In the genomic region with DNA sequence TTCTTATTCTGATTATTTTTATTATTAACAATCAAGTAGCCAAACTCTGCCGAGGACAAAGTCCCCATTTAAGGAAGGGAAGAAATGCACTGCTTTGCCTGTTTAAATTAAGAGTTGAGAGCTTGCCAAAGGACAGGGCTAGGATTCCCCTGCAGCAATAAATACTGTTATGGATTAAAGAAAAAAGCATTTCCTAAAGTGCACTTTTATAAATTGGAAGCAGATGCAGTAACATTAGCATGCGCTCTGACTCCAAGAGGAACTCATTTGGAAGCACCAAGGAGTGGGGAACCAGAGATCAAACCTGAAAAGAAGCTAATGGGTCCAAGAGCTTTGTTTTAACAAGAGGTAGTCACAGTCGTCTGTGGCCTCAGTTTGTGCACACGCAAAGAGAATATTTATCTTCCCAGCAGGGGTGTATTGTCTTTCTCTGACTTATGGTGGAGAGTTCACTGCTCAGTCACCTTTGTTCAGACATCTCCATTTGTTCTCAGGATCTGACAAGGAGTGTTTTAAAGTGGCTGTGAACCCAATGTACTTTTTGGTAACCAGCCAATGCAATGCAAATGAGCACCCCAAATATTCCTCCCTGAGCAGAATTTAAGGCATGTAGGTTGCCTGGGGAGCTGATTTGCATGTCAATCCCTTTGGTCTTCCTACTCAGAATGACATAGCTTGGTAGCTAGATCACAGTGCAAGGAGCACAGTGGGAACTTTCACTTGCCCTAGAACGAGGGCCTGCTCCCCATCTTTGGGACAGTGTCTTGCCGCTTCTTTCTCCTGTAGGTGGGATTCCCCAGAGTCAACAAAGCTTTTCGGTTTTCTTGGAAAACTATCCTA, we compare ENCODE assay signal across 13 mouse cellular contexts.
DNase-seq lines count a peak whose midpoint lies in the region; ATAC-seq and TF ChIP-seq lines count a peak whose summit lies in the region.
"Had no signal": no experiment of that assay in that cellular context is flagged by ENCODE, and none has a peak within 500 bp of the region (broad histone marks: within the 10 kb centered on the region; RNA-seq: fewer than 3 reads in every experiment).

No protein-coding gene starts in this region.

- ATAC-seq in kidney, embryonic 15.5 days (replicated peaks; ENCODE audit: low FRiP score) = 0 out of 2 replicates have a peak, but pooled peaks have one; percentile 22
- ATAC-seq in hindbrain, embryonic 11.5 days (ENCODE audit: low FRiP score) = peak; percentile 86
- peak; percentile 90 for ATAC-seq in neural tube, embryonic 11.5 days (ENCODE audit: insufficient read depth, low FRiP score, low TSS enrichment)
- no peak for ATAC-seq in granulocyte monocyte progenitor cell, adult 5-6 weeks (replicated peaks; ENCODE audit: poor library complexity, severe bottlenecking)
- ATAC-seq: intestine, postnatal 0 days had no signal

- peaks cover 3% of the 10 kb centered on the region for H3K4me1 ChIP-seq in kidney, embryonic 15.5 days
- 0 out of 2 replicates have a peak, but pooled peaks cover 2% of the 10 kb centered on the region for H3K4me1 ChIP-seq in hindbrain, embryonic 11.5 days (replicated peaks; ENCODE audit: control insufficient read depth, insufficient read depth, low read length)
- H3K4me1 ChIP-seq in neural tube, embryonic 11.5 days (ENCODE audit: control insufficient read depth, insufficient read depth, low read length) = peaks cover 5% of the 10 kb centered on the region
- H3K4me1 ChIP-seq: heart, embryonic 12.5 days; megakaryocyte, embryonic 14.5 days; stomach, embryonic 15.5 days had no signal

- intact Hi-C loops in heart, postnatal 10 days (cut with DNase I) = no loop called here

- no peak for TF ChIP-seq CTCF in brain, embryonic 14.5 days (IDR thresholded peaks at IDR 0.05; ENCODE audit: borderline replicate concordance, extremely low read depth, insufficient read depth, insufficient read length)

- WGBS in kidney, embryonic 15.5 days = 24% methylated on average over 7 of the region's 7 CpGs
- WGBS in hindbrain, embryonic 11.5 days = 14% methylated on average over 7 of the region's 7 CpGs
- WGBS in neural tube, embryonic 11.5 days = 11% methylated on average over 7 of the region's 7 CpGs

- no peak overlapping the region for H3K9ac ChIP-seq in kidney, embryonic 15.5 days
- no peak overlapping the region for H3K9ac ChIP-seq in hindbrain, embryonic 11.5 days (ENCODE audit: low read depth, low read length)
- H3K9ac ChIP-seq in neural tube, embryonic 11.5 days (ENCODE audit: low read length) = no peak overlapping the region
- H3K9ac ChIP-seq: heart, embryonic 12.5 days; stomach, embryonic 15.5 days had no signal

- no peak overlapping the region for H3K4me2 ChIP-seq in kidney, embryonic 15.5 days
- H3K4me2 ChIP-seq in hindbrain, embryonic 11.5 days (replicated peaks; ENCODE audit: low read depth, low read length) = no peak overlapping the region
- no peak overlapping the region for H3K4me2 ChIP-seq in neural tube, embryonic 11.5 days (ENCODE audit: low read depth)
- H3K4me2 ChIP-seq: heart, embryonic 12.5 days; stomach, embryonic 15.5 days had no signal

- DNase-seq in kidney, postnatal 36 days = no peak
- peak; percentile 67 for DNase-seq in brain, embryonic 14.5 days (ENCODE audit: low read depth)
- DNase-seq in hindbrain, embryonic 11.5 days (ENCODE audit: low spot score) = peak; percentile 32
- DNase-seq in neural tube, embryonic 11.5 days (ENCODE audit: low spot score) = peak; percentile 61
- DNase-seq in heart, postnatal 10 days = no peak
- no peak for DNase-seq in adrenal gland, adult 2 months
- DNase-seq: layer of hippocampus, postnatal 36 days had no signal

- H3K9me3 ChIP-seq in kidney, embryonic 15.5 days (replicated peaks) = no peaks in the 10 kb centered on the region
- no peaks in the 10 kb centered on the region for H3K9me3 ChIP-seq in hindbrain, embryonic 11.5 days (ENCODE audit: control insufficient read depth, low read length)
- H3K9me3 ChIP-seq in neural tube, embryonic 11.5 days (ENCODE audit: control insufficient read depth, low read length) = no peaks in the 10 kb centered on the region; the same call in 1 of the 2 replicates
- H3K9me3 ChIP-seq: stomach, embryonic 15.5 days had no signal

- no peak overlapping the region for H3K4me3 ChIP-seq in kidney, embryonic 15.5 days (replicated peaks)
- H3K4me3 ChIP-seq in hindbrain, embryonic 11.5 days (ENCODE audit: low read depth, low read length) = no peak overlapping the region
- H3K4me3 ChIP-seq in neural tube, embryonic 11.5 days (ENCODE audit: low read depth, low read length) = no peak overlapping the region
- H3K4me3 ChIP-seq: heart, embryonic 12.5 days; megakaryocyte, embryonic 14.5 days; stomach, embryonic 15.5 days had no signal

- TF ChIP-seq POLR2A in brain, embryonic 14.5 days (IDR thresholded peaks at IDR 0.05; ENCODE audit: borderline replicate concordance, extremely low read depth, insufficient read depth, insufficient read length, poor library complexity, severe bottlenecking) = no peak

- H3K27me3 ChIP-seq in kidney, embryonic 15.5 days = no peaks in the 10 kb centered on the region
- no peaks in the 10 kb centered on the region for H3K27me3 ChIP-seq in hindbrain, embryonic 11.5 days (ENCODE audit: control insufficient read depth, insufficient read depth, low read length)
- H3K27me3 ChIP-seq in neural tube, embryonic 11.5 days (ENCODE audit: control insufficient read depth, insufficient read depth, low read length) = no peaks in the 10 kb centered on the region
- H3K27me3 ChIP-seq: heart, embryonic 12.5 days; stomach, embryonic 15.5 days had no signal

- H3K36me3 ChIP-seq in kidney, embryonic 15.5 days = no peaks in the 10 kb centered on the region
- H3K36me3 ChIP-seq in hindbrain, embryonic 11.5 days (ENCODE audit: control insufficient read depth, insufficient read depth, low read length) = no peaks in the 10 kb centered on the region
- no peaks in the 10 kb centered on the region for H3K36me3 ChIP-seq in neural tube, embryonic 11.5 days (ENCODE audit: control insufficient read depth, insufficient read depth, low read length)
- H3K36me3 ChIP-seq: heart, embryonic 12.5 days; stomach, embryonic 15.5 days had no signal

- no peak overlapping the region for H3K27ac ChIP-seq in kidney, embryonic 15.5 days
- no peak overlapping the region for H3K27ac ChIP-seq in hindbrain, embryonic 11.5 days (ENCODE audit: low read depth, low read length)
- H3K27ac ChIP-seq in neural tube, embryonic 11.5 days (ENCODE audit: low read depth, low read length) = no peak overlapping the region
- H3K27ac ChIP-seq: stomach, embryonic 15.5 days had no signal

Comparison
In these comparisons a context has a peak if more than half of its experiments do, and no peak if none do; other contexts are left out.
1. DNase-seq: peak in brain, embryonic 14.5 days (single experiment), hindbrain, embryonic 11.5 days (single experiment) and neural tube, embryonic 11.5 days (single experiment); none in kidney, postnatal 36 days (0 of 2), heart, postnatal 10 days (0 of 2) and adrenal gland, adult 2 months (single experiment).